Mouse (Mus musculus) ES-E14 (cell line): ENCODE measurements around the gene Dennd1a. TPM values are rescaled to one million over a fixed set of nuclear protein-coding genes. Genes with fewer than 3 reads are reported as not detected.

Experiments
- DNase-seq: peaks from one replicate; pipeline ENCODE4 v3.0.0-alpha.2; 2013; ENCODE audit warnings: low read depth, low spot score
- H3K27ac ChIP-seq: 2 replicates; pipeline ENCODE4 v1.5.1; 2012; ENCODE audit warnings: low read depth, mild to moderate bottlenecking, low read length, moderate library complexity, mixed read lengths; ENCODE audit not compliant: poor library complexity, insufficient read depth, severe bottlenecking
- H3K36me3 ChIP-seq: 2 replicates; pipeline ENCODE4 v1.6.1; 2012; ENCODE audit warnings: mild to moderate bottlenecking, low read length, moderate library complexity, mixed read lengths; ENCODE audit not compliant: control insufficient read depth, poor library complexity, insufficient read depth, severe bottlenecking
- H3K4me1 ChIP-seq, 2 experiments: fragments of 150-350 bp in 1 of 2; sonication (generic) in 1 of 2; 2 replicates each; pipeline ENCODE4 v1.6.1; 2012; ENCODE audit warnings: low read length in 2 of 2, mild to moderate bottlenecking in 1 of 2, mixed read lengths in 1 of 2; ENCODE audit not compliant: control insufficient read depth in 2 of 2, insufficient read depth in 2 of 2, poor library complexity in 1 of 2
- H3K4me3 ChIP-seq, 2 experiments: fragments of 150-350 bp in 1 of 2; sonication (generic) in 1 of 2; 2 replicates each; pipeline ENCODE4 v1.5.1; 2012; ENCODE audit warnings: low read length in 2 of 2, low read depth in 1 of 2, mild to moderate bottlenecking in 1 of 2, mixed read lengths in 1 of 2; ENCODE audit not compliant: insufficient read depth in 1 of 2, poor library complexity in 1 of 2, severe bottlenecking in 1 of 2
- H3K9ac ChIP-seq: 2 replicates; pipeline ENCODE4 v1.6.1; 2012; ENCODE audit warnings: low read depth, mild to moderate bottlenecking, low read length, mixed read lengths; ENCODE audit not compliant: poor library complexity, insufficient read depth, severe bottlenecking
- H3K9me3 ChIP-seq: fragments of 150-350 bp; sonication (generic); 2 replicates; pipeline ENCODE4 v1.6.1; 2012; ENCODE audit warnings: low read depth, mild to moderate bottlenecking, low read length; ENCODE audit not compliant: control insufficient read depth, insufficient read depth
- CHD2 ChIP-seq: IDR thresholded peaks from 2 replicates; pipeline ENCODE4 v1.6.1; 2014; ENCODE audit warnings: mild to moderate bottlenecking, low read depth, low read length, inconsistent platforms
- HCFC1 ChIP-seq: IDR thresholded peaks from 2 replicates; pipeline ENCODE4 v1.6.1; 2012; ENCODE audit warnings: low read length, inconsistent platforms, borderline replicate concordance; ENCODE audit not compliant: insufficient read depth
- MAFK ChIP-seq: IDR thresholded peaks from 2 replicates; pipeline ENCODE4 v1.6.1; 2014; ENCODE audit warnings: mild to moderate bottlenecking, low read depth, low read length, inconsistent platforms; ENCODE audit not compliant: insufficient read depth
- ZC3H11A ChIP-seq: IDR thresholded peaks from 2 replicates; pipeline ENCODE4 v1.6.1; 2012; ENCODE audit warnings: low read depth, mild to moderate bottlenecking, inconsistent platforms, low read length, borderline replicate concordance
- ZNF384 ChIP-seq: IDR thresholded peaks from 2 replicates; pipeline ENCODE4 v1.6.1; 2012; ENCODE audit warnings: low read depth, low read length, inconsistent platforms
- in situ Hi-C, 2 experiments: fragments of 600-800 bp; cut with MboI; formaldehyde crosslinking; loops; one replicate each; pipeline ENCODE4 v1.15.1; 2025; ENCODE audit warnings: low sequenced_read_pairs in 2 of 2, inconsistent platforms in 1 of 2; ENCODE audit not compliant: unreplicated experiment in 2 of 2
- total RNA-seq: library from RNA; depleted of rRNA; stranded (reverse); fragments of 300-350 nt; gene quantifications from 2 replicates; pipeline ENCODE4 v1.2.3, GENCODE M21; 2012

Dennd1a gene
- total RNA-seq, 1 experiment, result 6.5 TPM

- no peak for TF ChIP-seq HCFC1
- TF ChIP-seq CHD2, result no peak
- no peak for TF ChIP-seq MAFK
- TF ChIP-seq ZNF384, result no peak
- H3K27ac ChIP-seq, result no peak overlapping the region
- H3K36me3 ChIP-seq, result no peaks in the 10 kb centered on the region
- no peak for DNase-seq
- in situ Hi-C loops, result no loop called here
- no peak overlapping the region for H3K9ac ChIP-seq
- H3K4me1 ChIP-seq, result peaks cover 1 to 34% of the 10 kb centered on the region in 2 experiments; a peak in 1 of 4 replicates
- no peaks in the 10 kb centered on the region for H3K9me3 ChIP-seq
- no peak overlapping the region for H3K4me3 ChIP-seq
Measured at GRCm38 (mm10) chr2:37777958-37778720, 509.1 kb downstream of the Dennd1a start.

DNA sequence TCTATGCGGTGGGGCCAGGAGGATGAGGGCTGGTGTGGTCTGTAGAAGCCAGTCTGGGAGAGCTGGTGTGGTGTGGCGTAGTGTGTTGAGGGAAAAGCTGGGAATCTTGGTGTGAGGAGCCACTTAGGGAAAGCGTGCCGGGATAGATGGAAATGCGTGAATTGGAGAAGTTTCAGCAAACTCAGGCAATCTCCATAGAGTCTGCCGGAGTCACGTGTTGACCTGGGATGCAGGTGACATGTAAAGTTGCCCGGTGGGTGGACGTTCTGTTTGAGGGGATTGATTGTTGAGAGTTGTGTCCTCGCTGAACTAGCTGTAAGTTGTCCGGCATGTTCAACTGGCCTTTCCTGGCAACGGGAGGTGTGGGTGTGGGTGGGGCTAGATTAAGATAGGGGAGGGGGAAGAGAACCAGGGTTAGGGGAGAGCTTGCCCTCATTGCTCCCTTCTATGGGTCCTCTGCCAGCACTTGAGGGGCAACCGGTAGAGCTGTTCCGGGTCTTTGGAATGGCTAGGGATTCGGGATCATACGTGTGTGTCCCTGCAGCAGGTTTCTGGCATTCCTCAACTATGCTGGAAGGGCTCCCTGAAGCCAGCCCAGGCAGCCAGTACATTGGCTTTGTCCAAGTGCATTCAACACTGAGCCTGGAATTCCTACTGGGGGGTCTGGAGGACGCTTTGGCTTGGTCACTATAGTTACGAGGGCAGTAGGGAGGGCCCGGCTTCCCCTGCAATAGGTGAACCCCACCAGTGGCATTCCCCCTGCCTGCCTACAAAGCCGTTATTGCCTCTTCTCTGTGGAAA, 510.4 kb downstream of the Dennd1a start:
- Histone ChIP-seq H3K9ac (no peak overlapping the region), H3K36me3 (no peaks in the 10 kb centered on the region), H3K4me1 (peaks cover 1 to 33% of the 10 kb centered on the region in 2 experiments; a peak in 1 of 4 replicates)

GRCm38 (mm10) chr2:37776016-37776415, 511.2 kb downstream of the Dennd1a start, which contains the start of gene Crb2:
Crb2 (plus strand) TSS chr2:37776249.
- Histone ChIP-seq H3K9ac (0 out of 2 replicates have a peak within 1 kb of the TSS, but pooled peaks have one; percentile 5), H3K4me3 (peak within 1 kb of the TSS; percentile 59 to 62), H3K9me3 (no peaks in the 10 kb centered on the region), H3K36me3 (no peaks in the 10 kb centered on the region), H3K4me1 (peaks cover 1 to 28% of the 10 kb centered on the region in 2 experiments; a peak in 2 of 4 replicates), H3K27ac (no peak within 1 kb of the TSS)
- in situ Hi-C loops, result no loop called here
- DNase-seq, result no peak
- TF ChIP-seq ZNF384, result no peak
- TF ChIP-seq ZC3H11A, result no peak
- no peak for TF ChIP-seq CHD2
- TF ChIP-seq MAFK, result no peak
- no peak for TF ChIP-seq HCFC1

More for the DNA sequence above, 510.4 kb downstream of the Dennd1a start:
- no peaks in the 10 kb centered on the region for H3K9me3 ChIP-seq
- TF ChIP-seq ZNF384 (no peak), MAFK (no peak), HCFC1 (no peak), CHD2 (no peak), ZC3H11A (no peak)
- peak overlapping the region; percentile 59 to 62; a peak in 2 of 4 replicates for H3K4me3 ChIP-seq
- in situ Hi-C loops, result no loop called here
- DNase-seq, result no peak
- no peak overlapping the region for H3K27ac ChIP-seq

GRCm38 (mm10) chr2:37774571-37774970, 512.6 kb downstream of the Dennd1a start:
- in situ Hi-C loops, result no loop called here
- Histone ChIP-seq H3K9me3 (no peaks in the 10 kb centered on the region), H3K36me3 (no peaks in the 10 kb centered on the region), H3K4me1 (peaks cover 1 to 26% of the 10 kb centered on the region in 2 experiments; a peak in 2 of 4 replicates), H3K9ac (no peak overlapping the region), H3K4me3 (no peak overlapping the region), H3K27ac (no peak overlapping the region)
- TF ChIP-seq ZC3H11A, result no peak
- no peak for TF ChIP-seq ZNF384
- DNase-seq, result peak; percentile 71
